Mouse (Mus musculus) brown adipose tissue, adult 24 weeks (tissue): Measurements from ENCODE around the gene Tomm22. TPM values are rescaled to one million over a fixed set of nuclear protein-coding genes. Genes with fewer than 3 reads are reported as not detected.

ENCODE experiments used
- polyA plus RNA-seq: library from polyadenylated mRNA; stranded (reverse); fragments of >200 nt; gene quantifications from 2 replicates; pipeline ENCODE4 v1.2.4, GENCODE M21; 2012; ENCODE audit not compliant: missing spikeins, insufficient read depth, insufficient read length

The Tomm22 gene
- polyA plus RNA-seq, 1 experiment: 185 TPM

Other genes with a start within 250 kb of the Tomm22 start
- 17.4 and 24.8 TPM in 2 replicates for gene Csnk1e, start 215.3 kb upstream of the Tomm22 start, polyA plus RNA-seq
- not detected in 2 replicates for gene Kcnj4, start 165.6 kb upstream of the Tomm22 start, polyA plus RNA-seq
- gene Kdelr3, start 154.4 kb upstream of the Tomm22 start, polyA plus RNA-seq: 2.2 and 3.0 TPM in 2 replicates
- gene Ddx17, start 124.1 kb upstream of the Tomm22 start, polyA plus RNA-seq: 49.6 and 73.8 TPM in 2 replicates
- not detected in 2 replicates for gene Dmc1, start 65.8 kb upstream of the Tomm22 start, polyA plus RNA-seq
- 0.32 and 0.58 TPM in 2 replicates for gene Fam227a, start 11.9 kb upstream of the Tomm22 start, polyA plus RNA-seq
- 13.9 and 16.3 TPM in 2 replicates for gene Cby1, start 11.7 kb upstream of the Tomm22 start, polyA plus RNA-seq
- 25.5 and 29.5 TPM in 2 replicates for gene Josd1, start 17.1 kb downstream of the Tomm22 start, polyA plus RNA-seq
- 15.3 and 15.4 TPM in 2 replicates for gene Gtpbp1, start 20.0 kb downstream of the Tomm22 start, polyA plus RNA-seq
- gene Sun2, start 71.7 kb downstream of the Tomm22 start, polyA plus RNA-seq: 49.2 and 105 TPM in 2 replicates
- gene Dnal4, start 107.0 kb downstream of the Tomm22 start, polyA plus RNA-seq: 10.6 and 13.5 TPM in 2 replicates
- gene Nptxr, start 133.9 kb downstream of the Tomm22 start, polyA plus RNA-seq: 0.71 and 0.83 TPM in 2 replicates
- gene Npcd, start 163.4 kb downstream of the Tomm22 start, polyA plus RNA-seq: not detected in 2 replicates
- 3.9 and 7.3 TPM in 2 replicates for gene Cbx6, start 163.8 kb downstream of the Tomm22 start, polyA plus RNA-seq
- 5.3 and 7.4 TPM in 2 replicates for gene Apobec3, start 220.8 kb downstream of the Tomm22 start, polyA plus RNA-seq